Mouse (Mus musculus): ENCODE measurements around the gene D10Wsu102e.
A peak's percentile ranks its signal among the peaks of the same experiment; 100 is the strongest.
"Not testable (repeated sequence)": the region's sequence is repeated elsewhere in the genome, so short reads cannot be mapped to it uniquely, and the experiment has no call there.

D10Wsu102e gene

GRCm38 (mm10) chr10:83346359-83346736, 13.7 kb upstream of the D10Wsu102e start:
- DNase-seq (ENCODE audit: low spot score in 2 of 2), result no peak

DNA sequence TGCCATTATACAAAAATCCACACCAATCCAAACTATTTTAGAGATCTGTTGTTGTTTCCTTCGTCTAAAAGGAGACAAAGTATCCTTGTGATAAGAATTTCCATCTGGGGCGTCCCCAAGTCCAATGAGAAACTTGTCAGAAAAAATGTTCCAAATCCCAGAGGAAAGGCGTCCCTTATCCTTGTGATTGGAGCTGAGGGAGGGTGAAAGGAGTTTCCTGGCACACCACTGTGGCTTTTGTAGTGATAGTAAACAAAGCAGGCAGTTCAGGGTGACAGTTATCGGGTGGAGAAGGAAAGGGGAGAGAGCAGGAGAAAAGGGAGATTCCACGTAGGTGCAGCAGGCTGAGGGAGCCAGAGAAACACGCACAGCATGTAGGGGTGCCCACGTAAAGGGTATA, 12.5 kb upstream of the D10Wsu102e start:
- DNase-seq (ENCODE audit: low spot score in 2 of 2), result no peak

DNA sequence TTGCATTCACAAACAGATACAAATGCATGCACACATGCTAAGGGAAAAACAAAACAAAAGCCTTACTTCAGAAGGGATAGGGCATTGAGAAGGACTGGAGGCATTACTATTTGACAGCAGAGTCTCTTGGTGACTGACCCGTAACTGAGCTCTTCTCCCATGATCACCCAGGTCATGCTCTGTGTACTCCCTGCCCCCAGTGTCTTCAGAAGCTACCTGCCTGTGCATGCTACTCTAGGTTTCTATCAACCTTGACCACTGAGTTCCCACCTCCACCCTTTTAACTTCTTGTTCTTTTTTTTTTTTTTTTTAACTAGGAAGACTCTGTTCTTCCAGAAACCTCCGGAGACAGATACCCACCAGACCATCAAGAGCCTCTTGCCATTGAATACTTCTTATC, 9.3 kb upstream of the D10Wsu102e start:
- no peak for DNase-seq (ENCODE audit: low spot score in 2 of 2)

DNA sequence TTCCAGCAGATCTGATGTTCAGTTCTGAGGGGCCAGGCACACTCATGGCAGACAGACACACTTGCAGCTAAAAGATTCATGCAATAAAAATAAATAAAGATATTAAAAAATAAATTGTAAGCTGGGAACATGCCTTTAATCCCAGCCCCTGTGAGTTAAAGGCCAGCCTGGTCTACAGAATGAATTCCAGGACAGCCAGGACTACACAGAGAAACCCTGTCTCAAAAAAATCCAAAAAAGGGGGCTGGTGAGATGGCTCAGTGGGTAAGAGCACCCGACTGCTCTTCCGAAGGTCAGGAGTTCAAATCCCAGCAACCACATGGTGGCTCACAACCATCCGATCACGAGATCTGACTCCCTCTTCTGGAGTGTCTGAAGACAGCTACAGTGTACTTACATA, 8.2 kb upstream of the D10Wsu102e start:
- not testable (repeated sequence) for DNase-seq (ENCODE audit: low spot score in 2 of 2)

GRCm38 (mm10) chr10:83353680-83354332, 6.2 kb upstream of the D10Wsu102e start:
- DNase-seq (ENCODE audit: low spot score in 2 of 2), result peak in 1 of 2 experiments; percentile 52

GRCm38 (mm10) chr10:83354333-83354719, 5.7 kb upstream of the D10Wsu102e start:
- DNase-seq (ENCODE audit: low spot score in 2 of 2), result no peak

DNA sequence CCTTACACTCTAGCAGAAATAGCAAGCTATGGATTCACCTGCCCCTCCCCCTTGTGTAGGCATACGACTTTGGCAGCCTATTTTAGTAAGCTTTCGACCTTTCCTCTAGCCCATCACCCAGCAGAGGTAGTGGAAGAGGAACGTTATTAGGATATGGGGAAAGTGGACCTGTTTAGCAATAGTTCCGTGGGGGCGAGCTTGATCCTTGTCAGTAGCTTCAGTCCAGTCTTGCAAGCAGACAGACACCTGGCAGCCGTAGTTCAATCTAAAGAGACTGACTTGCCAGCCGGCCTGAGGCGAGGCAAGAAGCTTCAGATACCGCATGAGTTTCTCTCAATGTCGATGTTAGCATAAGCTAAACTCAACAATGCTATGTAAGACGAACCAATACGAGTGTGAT, 3.6 kb upstream of the D10Wsu102e start:
- no peak for DNase-seq (ENCODE audit: low spot score in 2 of 2)

- DNase-seq (ENCODE audit: low spot score in 2 of 2), result no peak
These were observed 570 bp upstream of the D10Wsu102e start for GRCm38 (mm10) chr10:83359451-83359850.

DNA sequence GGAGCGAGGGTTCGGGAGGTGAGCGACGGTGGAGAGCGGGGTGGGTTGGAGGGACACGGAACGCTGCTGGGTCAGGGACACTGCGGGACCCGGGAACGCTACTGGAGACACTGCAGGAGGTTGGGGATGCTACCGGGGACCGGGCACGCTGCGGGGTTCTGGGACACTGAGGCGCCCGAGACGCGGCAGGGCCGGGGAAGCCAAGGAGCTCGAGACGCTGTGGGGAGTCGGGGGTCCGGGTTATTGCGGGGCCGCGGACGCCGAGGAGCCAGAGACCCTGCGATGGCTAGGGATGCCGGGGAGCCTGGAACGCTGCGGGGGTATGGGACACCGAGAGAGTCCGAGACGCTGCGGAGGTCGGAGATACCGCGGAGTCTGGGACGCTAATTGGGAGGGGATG, 335 bp downstream of the D10Wsu102e start:
- DNase-seq (ENCODE audit: low spot score in 2 of 2), result no peak

- DNase-seq (ENCODE audit: low spot score in 2 of 2), result no peak
These were observed 1.8 kb downstream of the D10Wsu102e start for GRCm38 (mm10) chr10:83361643-83362382.

DNA sequence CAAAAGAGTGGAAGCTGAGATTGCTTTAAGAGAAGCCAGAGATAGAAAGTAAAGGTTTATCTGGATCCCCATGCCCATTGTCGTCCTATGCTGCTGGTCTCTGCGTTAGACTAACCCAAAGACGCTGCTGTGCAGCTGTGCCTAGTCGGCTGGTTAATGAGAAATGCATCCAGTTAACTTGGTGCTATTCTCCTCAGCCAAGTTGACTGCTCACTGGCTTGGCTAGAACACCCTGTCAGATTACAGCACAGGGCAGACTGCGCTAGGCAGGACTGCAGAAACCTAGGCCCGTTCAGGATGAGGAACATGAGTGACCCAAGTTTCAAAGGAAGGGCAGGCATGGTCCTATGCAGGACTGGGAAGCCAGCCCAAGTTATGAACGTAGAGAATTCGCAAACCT, 3.4 kb downstream of the D10Wsu102e start:
- no peak for DNase-seq (ENCODE audit: low spot score in 2 of 2)

GRCm38 (mm10) chr10:83368918-83369317, 8.9 kb downstream of the D10Wsu102e start:
- no peak for DNase-seq (ENCODE audit: low spot score in 2 of 2)

DNA sequence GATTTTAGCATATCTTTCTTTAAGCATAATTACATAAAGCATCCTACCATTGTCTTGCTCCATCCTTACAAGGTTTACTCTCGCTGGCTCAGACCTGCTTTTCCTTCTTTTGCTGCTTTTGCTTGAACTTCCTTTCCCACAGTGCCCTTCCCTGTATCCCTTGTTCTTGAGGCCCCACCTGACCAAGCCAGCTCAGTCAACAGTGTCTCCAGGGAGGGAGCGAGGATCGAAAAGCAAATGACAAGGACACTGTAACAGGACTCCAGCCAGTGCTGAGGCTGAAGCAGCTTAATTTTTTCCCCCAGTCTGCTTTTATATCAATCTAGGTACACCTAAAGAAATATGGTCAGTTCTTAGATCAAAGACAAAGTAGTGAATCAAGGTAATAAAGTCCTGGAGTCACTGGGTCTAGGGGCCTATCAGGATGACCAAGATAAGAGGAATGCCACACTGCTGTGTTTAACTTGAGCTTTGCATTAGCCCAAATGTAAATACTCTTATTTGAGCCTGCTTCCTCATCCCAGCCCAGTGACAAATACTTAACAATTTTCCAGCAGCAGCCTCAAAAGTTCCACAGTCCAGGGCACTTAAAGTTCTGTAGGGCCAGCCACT, 14.1 kb downstream of the D10Wsu102e start:
- DNase-seq (ENCODE audit: low spot score in 2 of 2), result peak in 1 of 2 experiments; percentile 43

DNA sequence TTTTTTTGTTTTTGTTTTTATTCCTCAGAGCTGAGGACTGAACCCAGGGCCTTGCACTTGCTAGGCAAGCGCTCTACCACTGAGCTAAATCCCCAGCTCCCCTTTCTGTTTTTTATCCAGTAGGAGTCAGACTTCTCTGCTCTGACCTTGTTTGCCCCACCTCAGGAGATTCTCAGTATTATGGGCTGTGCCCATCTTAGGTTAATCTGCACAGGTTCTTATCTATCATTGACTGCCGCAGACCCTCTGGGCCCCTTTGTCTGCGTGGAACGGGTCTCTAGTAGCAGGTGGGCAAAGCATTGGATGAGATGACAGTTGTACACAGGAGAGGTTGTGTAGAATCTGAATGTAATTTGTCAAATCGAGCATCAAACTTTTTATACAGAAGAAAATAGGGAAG, 15.4 kb downstream of the D10Wsu102e start:
- DNase-seq (ENCODE audit: low spot score in 2 of 2), result peak in 1 of 2 experiments; percentile 8

- peak in 1 of 2 experiments; percentile 40 for DNase-seq (ENCODE audit: low spot score in 2 of 2)
These were observed 17.1 kb downstream of the D10Wsu102e start for GRCm38 (mm10) chr10:83376911-83377682.

- DNase-seq (ENCODE audit: low spot score in 2 of 2), result peak in 1 of 2 experiments; percentile 60
These were observed 18.2 kb downstream of the D10Wsu102e start for GRCm38 (mm10) chr10:83378083-83378833.

DNA sequence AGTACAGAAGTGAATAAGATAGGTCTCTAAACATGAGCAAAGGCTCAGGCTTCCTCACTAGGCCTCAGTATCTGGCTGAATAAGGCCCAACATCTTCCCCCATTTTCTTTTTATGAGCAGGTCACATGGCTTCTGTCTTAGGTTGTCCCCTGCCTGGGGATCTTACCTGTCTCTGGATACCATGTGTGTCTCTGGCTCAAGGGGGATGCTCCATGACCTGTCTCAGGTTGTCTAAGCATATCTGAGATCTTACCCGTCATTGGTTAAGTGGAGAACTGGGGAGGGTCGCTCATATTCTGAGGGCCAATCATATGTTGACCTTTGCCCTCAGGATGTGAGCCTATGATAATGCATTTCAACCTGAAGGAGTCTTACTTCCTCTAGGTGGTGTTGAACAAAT, 20.5 kb downstream of the D10Wsu102e start:
- DNase-seq (ENCODE audit: low spot score in 2 of 2), result peak in 1 of 2 experiments; percentile 51

- DNase-seq (ENCODE audit: low spot score in 2 of 2), result peak in 1 of 2 experiments; percentile 16
These were observed 22.5 kb downstream of the D10Wsu102e start for GRCm38 (mm10) chr10:83382528-83382927.

DNA sequence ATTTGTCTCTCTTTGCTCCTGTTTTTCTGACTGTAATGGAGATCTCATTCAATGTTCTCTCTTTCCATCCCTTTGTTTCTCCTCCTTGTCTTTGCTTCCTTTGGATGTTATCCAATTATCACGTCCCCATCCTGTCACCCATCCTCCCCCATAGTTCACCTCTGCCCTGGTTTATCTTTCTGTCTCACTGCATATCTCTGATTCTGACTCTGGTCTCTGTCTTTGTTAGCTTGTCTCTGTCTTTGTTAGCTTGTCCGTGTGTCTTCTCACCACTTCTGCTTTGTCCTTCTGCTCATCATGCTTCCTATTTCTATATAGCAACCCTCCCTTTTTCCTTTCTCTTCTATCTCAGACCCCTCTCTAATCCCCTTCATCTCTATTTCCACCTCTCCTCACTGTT, 23.0 kb downstream of the D10Wsu102e start:
- peak in 1 of 2 experiments; percentile 1 for DNase-seq (ENCODE audit: low spot score in 2 of 2)

DNA sequence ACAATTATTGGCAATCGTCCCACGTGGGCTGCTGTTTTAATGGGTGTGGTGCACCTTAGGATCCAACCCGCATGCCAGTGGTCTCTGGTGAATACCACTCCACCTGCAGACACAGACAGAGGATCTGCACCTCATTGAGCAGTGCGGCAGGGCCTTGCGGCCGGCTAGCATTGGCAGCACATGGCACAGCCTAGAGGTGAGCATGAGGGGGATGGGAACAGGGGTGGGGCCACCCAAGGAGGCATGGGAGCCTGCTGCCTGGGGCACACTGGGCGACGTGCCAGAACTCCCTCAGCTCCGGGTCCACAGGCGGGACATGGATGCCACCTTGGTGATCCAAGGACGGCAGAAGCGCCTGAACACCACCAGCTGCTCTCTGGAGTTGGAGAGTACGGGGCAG, 23.8 kb downstream of the D10Wsu102e start:
- peak in 1 of 2 experiments; percentile 60 for DNase-seq (ENCODE audit: low spot score in 2 of 2)
